Mouse (Mus musculus) neural tube, embryonic 13.5 days (tissue): ENCODE measurements around the gene Tmem106c. TPM values are rescaled to one million over a fixed set of nuclear protein-coding genes. Genes with fewer than 3 reads are reported as not detected.

Experiments used
- ATAC-seq: fragments of 200-750 bp; cut with Nextera tagmentation; 2 replicates; pipeline ENCODE4 v1.8.0; 2017; ENCODE audit warnings: low read depth, mild to moderate bottlenecking, moderate TSS enrichment, moderate library complexity
- H3K27ac ChIP-seq: fragments of 300-500 bp; sonication (generic); replicated peaks from 2 replicates; pipeline ENCODE4 v1.5.1; 2015; ENCODE audit warnings: moderate library complexity, mild to moderate bottlenecking, inconsistent platforms
- H3K27me3 ChIP-seq: fragments of 300-500 bp; sonication (generic); 2 replicates; pipeline ENCODE4 v1.6.1; 2015; ENCODE audit warnings: mild to moderate bottlenecking, inconsistent platforms
- H3K36me3 ChIP-seq: fragments of 300-500 bp; sonication (generic); 2 replicates; pipeline ENCODE4 v1.6.1; 2015; ENCODE audit warnings: mild to moderate bottlenecking, inconsistent platforms
- H3K4me1 ChIP-seq: fragments of 300-500 bp; sonication (generic); replicated peaks from 2 replicates; pipeline ENCODE4 v1.6.1; 2015; ENCODE audit warnings: inconsistent platforms
- H3K4me2 ChIP-seq: fragments of 300-500 bp; sonication (generic); 2 replicates; pipeline ENCODE4 v1.6.1; 2015; ENCODE audit warnings: inconsistent platforms, mild to moderate bottlenecking, moderate library complexity
- H3K4me3 ChIP-seq: fragments of 300-500 bp; sonication (generic); 2 replicates; pipeline ENCODE4 v1.5.1; 2015; ENCODE audit warnings: mild to moderate bottlenecking, inconsistent platforms
- H3K9ac ChIP-seq: fragments of 300-500 bp; sonication (generic); 2 replicates; pipeline ENCODE4 v1.6.1; 2015; ENCODE audit warnings: moderate library complexity, mild to moderate bottlenecking, inconsistent platforms
- H3K9me3 ChIP-seq: fragments of 300-500 bp; sonication (generic); 2 replicates; pipeline ENCODE4 v1.6.1; 2016; ENCODE audit warnings: inconsistent platforms
- WGBS: fragments of 180-500 bp; shearing (Covaris S2); methylation state at CpG from one replicate; pipeline ENCODE4 v1.1.7; 2015; 5-methylcytosine and 5-hydroxymethylcytosine counted together
- polyA plus RNA-seq: library from polyadenylated mRNA; unstranded; fragments of >200 nt; fragmentation: Nextera tagmentation; extraction: Ambion mirVana; gene quantifications from 2 replicates; pipeline ENCODE4 v1.2.1, GENCODE M21; 2015

Tmem106c gene
- polyA plus RNA-seq, 1 experiment from 2014 or later = 45.0 TPM

GRCm38 (mm10) chr15:98003822-98004739 lies 40.1 kb downstream of the Tmem106c start, which contains the start of gene Col2a1:
Col2a1 (minus strand) TSS chr15:98004695.
- peak within 1 kb of the TSS; percentile 87 for H3K27ac ChIP-seq
- H3K4me3 ChIP-seq = peak within 1 kb of the TSS; percentile 43
- ATAC-seq = peak; percentile 22
- no peaks in the 10 kb centered on the region for H3K36me3 ChIP-seq
- H3K4me1 ChIP-seq = peaks cover 63% of the 10 kb centered on the region
- peak within 1 kb of the TSS; percentile 68 for H3K9ac ChIP-seq
- H3K27me3 ChIP-seq = peaks cover 61% of the 10 kb centered on the region
- H3K4me2 ChIP-seq = peak within 1 kb of the TSS; percentile 84
- H3K9me3 ChIP-seq = no peaks in the 10 kb centered on the region
- WGBS = under 1% methylated on average over 59 of the region's 59 CpGs

- no peaks in the 10 kb centered on the region for H3K9me3 ChIP-seq
- peak overlapping the region; percentile 87; the same call in 1 of the 2 replicates for H3K27ac ChIP-seq
- H3K36me3 ChIP-seq = no peaks in the 10 kb centered on the region
- H3K4me2 ChIP-seq = peak overlapping the region; percentile 84
- H3K27me3 ChIP-seq = peaks cover 55% of the 10 kb centered on the region
- peak overlapping the region; percentile 43 for H3K4me3 ChIP-seq
- ATAC-seq = 0 out of 2 replicates have a peak, but pooled peaks have one; percentile 9
- H3K9ac ChIP-seq = peak overlapping the region; percentile 68
- peaks cover 56% of the 10 kb centered on the region for H3K4me1 ChIP-seq
- WGBS = under 1% methylated on average over 19 of the region's 19 CpGs
Observed at GRCm38 (mm10) chr15:98004740-98005159, 40.8 kb downstream of the Tmem106c start.

- Histone ChIP-seq H3K9ac (peak overlapping the region; percentile 68; the same call in 1 of the 2 replicates), H3K4me1 (peaks cover 52% of the 10 kb centered on the region), H3K4me2 (peak overlapping the region; percentile 84), H3K4me3 (peak overlapping the region; percentile 43), H3K27ac (no peak overlapping the region), H3K27me3 (peaks cover 55% of the 10 kb centered on the region), H3K9me3 (no peaks in the 10 kb centered on the region), H3K36me3 (no peaks in the 10 kb centered on the region)
- WGBS = 13% methylated on average over 11 of the region's 11 CpGs
- no peak for ATAC-seq
Observed at GRCm38 (mm10) chr15:98005181-98005580, 41.2 kb downstream of the Tmem106c start.

GRCm38 (mm10) chr15:98012810-98013209 lies 48.8 kb downstream of the Tmem106c start:
- H3K9ac ChIP-seq = no peak overlapping the region
- peaks cover 3% of the 10 kb centered on the region; the same call in 1 of the 2 replicates for H3K27me3 ChIP-seq
- H3K36me3 ChIP-seq = no peaks in the 10 kb centered on the region
- no peak overlapping the region for H3K4me2 ChIP-seq
- H3K27ac ChIP-seq = no peak overlapping the region
- no peak for ATAC-seq
- 53% methylated on average over 6 of the region's 6 CpGs for WGBS
- H3K9me3 ChIP-seq = no peaks in the 10 kb centered on the region
- H3K4me3 ChIP-seq = no peak overlapping the region
- H3K4me1 ChIP-seq = no peaks in the 10 kb centered on the region

- WGBS = 81% methylated on average over 4 of the region's 4 CpGs
Observed at GRCm38 (mm10) chr15:98017925-98018324, 53.9 kb downstream of the Tmem106c start.

GRCm38 (mm10) chr15:98019047-98019446 lies 55.0 kb downstream of the Tmem106c start:
- Histone ChIP-seq H3K27ac (no peak overlapping the region), H3K36me3 (no peaks in the 10 kb centered on the region), H3K4me3 (no peak overlapping the region), H3K27me3 (no peaks in the 10 kb centered on the region), H3K9ac (no peak overlapping the region), H3K4me1 (peaks cover 9% of the 10 kb centered on the region), H3K9me3 (no peaks in the 10 kb centered on the region), H3K4me2 (no peak overlapping the region)
- ATAC-seq = no peak
- WGBS = 75% methylated on average over 3 of the region's 3 CpGs

More at GRCm38 (mm10) chr15:98017925-98018324, 53.9 kb downstream of the Tmem106c start:
- Histone ChIP-seq H3K9ac (no peak overlapping the region), H3K4me3 (no peak overlapping the region), H3K36me3 (no peaks in the 10 kb centered on the region), H3K27me3 (no peaks in the 10 kb centered on the region), H3K4me1 (peaks cover 5% of the 10 kb centered on the region), H3K27ac (no peak overlapping the region), H3K4me2 (no peak overlapping the region), H3K9me3 (no peaks in the 10 kb centered on the region)
- no peak for ATAC-seq

Other genes starting within 250 kb of the Tmem106c start
- 0.25 and 0.29 TPM in 2 replicates for gene Endou, start 232.9 kb upstream of the Tmem106c start, polyA plus RNA-seq
- 10.8 and 12.0 TPM in 2 replicates for gene Rapgef3, start 196.2 kb upstream of the Tmem106c start, polyA plus RNA-seq
- 54.5 and 66.0 TPM in 2 replicates for gene Slc48a1, start 185.7 kb upstream of the Tmem106c start, polyA plus RNA-seq
- 24.9 and 26.1 TPM in 2 replicates for gene Hdac7, start 119.7 kb upstream of the Tmem106c start, polyA plus RNA-seq
- gene Vdr, start 53.6 kb upstream of the Tmem106c start, polyA plus RNA-seq = 0.07 TPM in 1 of 2 replicates, not detected in the other
- gene Col2a1, start 40.5 kb downstream of the Tmem106c start, polyA plus RNA-seq = 67.1 and 89.2 TPM in 2 replicates
- gene Pfkm, start 128.4 kb downstream of the Tmem106c start, polyA plus RNA-seq = 66.5 and 66.8 TPM in 2 replicates
- 20.3 and 23.4 TPM in 2 replicates for gene Senp1, start 129.5 kb downstream of the Tmem106c start, polyA plus RNA-seq
- gene Asb8, start 201.4 kb downstream of the Tmem106c start, polyA plus RNA-seq = 57.5 and 63.8 TPM in 2 replicates
- gene Ccdc184, start 203.0 kb downstream of the Tmem106c start, polyA plus RNA-seq = 50.1 and 50.4 TPM in 2 replicates
- gene Olfr288, start 231.3 kb downstream of the Tmem106c start, polyA plus RNA-seq = not detected in 2 replicates